Mouse (Mus musculus) CH12.LX (cell line): Measurements from ENCODE around the gene Grin1. TPM values are rescaled to one million over a fixed set of nuclear protein-coding genes. Genes with fewer than 3 reads are reported as not detected.
A peak's percentile ranks its signal among the peaks of the same experiment; 100 is the strongest.

Experiments
- DNase-seq: peaks from one replicate; pipeline ENCODE4 v3.0.0-alpha.2; 2013; ENCODE audit errors: extremely low read depth
- H3K27ac ChIP-seq: 2 replicates; pipeline ENCODE4 v1.5.1; 2012; ENCODE audit warnings: low read depth, mild to moderate bottlenecking, control low read depth, moderate library complexity; ENCODE audit not compliant: insufficient read depth
- H3K27me3 ChIP-seq: replicated peaks from 2 replicates; pipeline ENCODE3; 2012; ENCODE audit warnings: inconsistent platforms
- H3K36me3 ChIP-seq, 2 experiments: replicated peaks in 1 of 2; 2 replicates each; pipeline versions ENCODE3 to v1.6.1; 2012; ENCODE audit warnings: inconsistent platforms in 1 of 2, low read length in 1 of 2, mild to moderate bottlenecking in 1 of 2, mixed read lengths in 1 of 2, moderate library complexity in 1 of 2; ENCODE audit not compliant: control insufficient read depth in 1 of 2, insufficient read depth in 1 of 2
- H3K4me1 ChIP-seq, 2 experiments: 2 replicates each; pipeline ENCODE4 v1.6.1; 2012; ENCODE audit warnings: inconsistent platforms in 1 of 2, moderate library complexity in 1 of 2; ENCODE audit not compliant: insufficient read depth in 2 of 2, control insufficient read depth in 1 of 2
- H3K4me2 ChIP-seq: 2 replicates; pipeline ENCODE4 v1.6.1; 2012; ENCODE audit warnings: low read depth, mild to moderate bottlenecking, control low read depth; ENCODE audit not compliant: poor library complexity, insufficient read depth, severe bottlenecking
- H3K4me3 ChIP-seq, 3 experiments: fragments of 150-350 bp in 1 of 3; sonication (generic) in 1 of 3; replicated peaks in 1 of 3; 2 replicates each; pipeline versions ENCODE3 to v1.5.1; 2011 to 2012; ENCODE audit warnings: low read depth in 2 of 3, low read length in 2 of 3, mild to moderate bottlenecking in 2 of 3, moderate library complexity in 2 of 3, control low read depth in 1 of 3, improper control_type of control experiment in 1 of 3, inconsistent platforms in 1 of 3, mixed read lengths in 1 of 3; ENCODE audit not compliant: poor library complexity in 1 of 3
- H3K79me2 ChIP-seq: replicated peaks from 2 replicates; pipeline ENCODE4 v1.6.1; 2012; ENCODE audit warnings: mild to moderate bottlenecking, moderate library complexity; ENCODE audit not compliant: control insufficient read depth, poor library complexity, insufficient read depth, severe bottlenecking; ENCODE audit errors: extremely low read depth
- H3K9ac ChIP-seq: 2 replicates; pipeline ENCODE4 v1.6.1; 2012; ENCODE audit warnings: low read depth, mild to moderate bottlenecking, control low read depth, moderate library complexity; ENCODE audit not compliant: insufficient read depth
- H3K9me3 ChIP-seq: replicated peaks from 2 replicates; pipeline ENCODE3; 2012; ENCODE audit warnings: low read length, inconsistent platforms, mixed read lengths
- BHLHE40 ChIP-seq: IDR thresholded peaks from 2 replicates; pipeline ENCODE4 v1.6.1; 2011; ENCODE audit warnings: mild to moderate bottlenecking, low read depth, low read length, improper control_type of control experiment
- CTCF ChIP-seq, 2 experiments: IDR thresholded peaks in 1 of 2; conservative IDR thresholded peaks in 1 of 2; 2 replicates each; pipeline ENCODE4 v1.5.1; 2011 to 2012; ENCODE audit warnings: low read depth in 2 of 2, low read length in 2 of 2, improper control_type of control experiment in 1 of 2, inconsistent platforms in 1 of 2, mild to moderate bottlenecking in 1 of 2, moderate library complexity in 1 of 2
- E2F4 ChIP-seq: IDR thresholded peaks from 2 replicates; pipeline ENCODE4 v1.6.1; 2011; ENCODE audit warnings: low read depth, low read length, improper control_type of control experiment; ENCODE audit not compliant: insufficient replicate concordance
- GABPA ChIP-seq: IDR thresholded peaks from 2 replicates; pipeline ENCODE4 v1.6.1; 2012; ENCODE audit warnings: low read depth, low read length, improper control_type of control experiment, inconsistent platforms; ENCODE audit not compliant: insufficient replicate concordance
- IRF4 ChIP-seq: IDR thresholded peaks from 2 replicates; pipeline ENCODE4 v1.6.1; 2014; ENCODE audit warnings: low read depth, mild to moderate bottlenecking, inconsistent platforms, low read length, improper control_type of control experiment
- JUND ChIP-seq: conservative IDR thresholded peaks from 2 replicates; pipeline ENCODE4 v1.6.1; 2011; ENCODE audit warnings: low read depth, low read length, improper control_type of control experiment
- KAT2A ChIP-seq: IDR thresholded peaks from 2 replicates; pipeline ENCODE4 v1.6.1; 2012; ENCODE audit warnings: low read length, improper control_type of control experiment, inconsistent platforms; ENCODE audit not compliant: insufficient replicate concordance
- MXI1 ChIP-seq: IDR thresholded peaks from 2 replicates; pipeline ENCODE4 v1.6.1; 2011; ENCODE audit warnings: mild to moderate bottlenecking, low read depth, low read length, improper control_type of control experiment
- POLR2AphosphoS2 ChIP-seq: IDR thresholded peaks from 2 replicates; pipeline ENCODE4 v1.6.1; 2011; ENCODE audit warnings: low read depth, low read length, improper control_type of control experiment
- RAD21 ChIP-seq: IDR thresholded peaks from 2 replicates; pipeline ENCODE4 v1.6.1; 2011; ENCODE audit warnings: low read depth, mild to moderate bottlenecking, low read length, improper control_type of control experiment, moderate library complexity
- RCOR1 ChIP-seq: conservative IDR thresholded peaks from 2 replicates; pipeline ENCODE4 v1.6.1; 2012; ENCODE audit warnings: low read depth, mild to moderate bottlenecking, inconsistent platforms, low read length, improper control_type of control experiment
- SMC3 ChIP-seq: IDR thresholded peaks from 2 replicates; pipeline ENCODE4 v1.6.1; 2011; ENCODE audit warnings: low read depth, low read length, improper control_type of control experiment
- TBP ChIP-seq: conservative IDR thresholded peaks from 2 replicates; pipeline ENCODE4 v1.6.1; 2011; ENCODE audit warnings: low read depth, low read length, improper control_type of control experiment
- ZKSCAN1 ChIP-seq: IDR thresholded peaks from 2 replicates; pipeline ENCODE4 v1.6.1; 2012; ENCODE audit warnings: low read depth, inconsistent platforms, low read length, improper control_type of control experiment, borderline replicate concordance
- ZMIZ1 ChIP-seq: IDR thresholded peaks from 2 replicates; pipeline ENCODE4 v1.6.1; 2012; ENCODE audit warnings: low read depth, mild to moderate bottlenecking, inconsistent platforms, low read length, improper control_type of control experiment
- ZNF384 ChIP-seq: IDR thresholded peaks from 2 replicates; pipeline ENCODE4 v1.6.1; 2012; ENCODE audit warnings: low read depth, low read length, improper control_type of control experiment, inconsistent platforms
- dilution Hi-C: fragments of 300-500 bp; cut with MboI; formaldehyde crosslinking; loops from 2 replicates; pipeline ENCODE4 v1.14.3; 2020; ENCODE audit warnings: low sequenced_read_pairs; ENCODE audit not compliant: extremely low pct_unique_long_range_greater_than_20kb, extremely low pct_ligation_motif_present
- in situ Hi-C: fragments of 300-500 bp; cut with MboI; formaldehyde crosslinking; loops from 3 replicates; pipeline ENCODE4 v1.14.3; 2019; ENCODE audit warnings: low sequenced_read_pairs, low pct_ligation_motif_present, low pct_unique_long_range_greater_than_20kb, mixed read lengths
- polyA plus RNA-seq: library from polyadenylated mRNA; unstranded; fragments of >175 nt; gene quantifications from 2 replicates; pipeline ENCODE4 v1.2.1, GENCODE M21; 2012; ENCODE audit warnings: low read depth; ENCODE audit not compliant: insufficient read length
- total RNA-seq, 2 experiments: library from RNA; depleted of rRNA; stranded (reverse); fragments of 300-350 nt in 1 of 2; fragments of >200 nt in 1 of 2; gene quantifications; 2 replicates each; pipeline ENCODE4 v1.2.3; 2012 to 2014

Grin1 gene
- total and polyA plus RNA-seq, 3 experiments, result 0.06 to 0.36 (median 0.17) TPM

- Histone ChIP-seq H3K36me3 (peaks cover 0 to under 1% of the 10 kb centered on the region in 2 experiments), H3K9me3 (no peaks in the 10 kb centered on the region)
- TF ChIP-seq SMC3 (peak; percentile 58), ZKSCAN1 (no peak), RAD21 (peak; percentile 68), CTCF (conservative IDR thresholded peaks at IDR 0.05 in 1 of 2, IDR thresholded peaks at IDR 0.05 in 1 of 2; ENCODE audit: low read depth in 2 of 2, low read length in 2 of 2) (peak; percentile 39 to 81; a peak in 2 of 4 replicates)
- TF ChIP-seq, all 38 proteins: peak for 3
- in situ Hi-C loops, result no loop called here
- H3K4me2 ChIP-seq, result no peak overlapping the region
- H3K4me1 ChIP-seq, result peaks cover under 1 to 8% of the 10 kb centered on the region in 2 experiments
- DNase-seq, result peak; percentile 55
- H3K27me3 ChIP-seq, result peaks cover 16% of the 10 kb centered on the region
- H3K27ac ChIP-seq, result no peak overlapping the region
- H3K9ac ChIP-seq, result no peak overlapping the region
- dilution Hi-C loops, result no loop called here
- H3K4me3 ChIP-seq, result no peak overlapping the region
- H3K79me2 ChIP-seq, result peaks cover 11% of the 10 kb centered on the region
Measured at GRCm38 (mm10) chr2:25328440-25328839, 9.5 kb upstream of the Grin1 start.

DNA sequence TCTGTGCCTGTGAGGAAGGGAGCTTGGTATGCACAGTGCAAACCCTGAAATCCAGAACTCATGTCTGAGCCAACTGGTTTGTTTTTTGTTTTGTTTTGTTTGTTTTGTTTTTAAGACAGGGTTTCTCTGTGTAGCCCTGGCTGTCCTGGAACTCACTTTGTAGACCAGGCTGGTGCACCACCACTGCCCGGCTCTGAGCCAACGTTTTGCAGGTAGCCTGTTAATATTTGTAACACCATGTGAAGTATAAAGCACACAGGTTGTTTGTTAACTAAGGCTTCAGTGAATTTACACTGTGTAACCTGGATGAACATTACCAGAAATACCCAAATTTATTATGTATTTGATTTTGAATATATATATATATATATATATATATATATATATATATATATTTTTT lies 7.0 kb upstream of the Grin1 start:
- peaks cover 0 to 1% of the 10 kb centered on the region in 2 experiments; a peak in 2 of 4 replicates for H3K4me1 ChIP-seq
- peaks cover 3% of the 10 kb centered on the region for H3K9me3 ChIP-seq
- in situ Hi-C loops (no loop called here), dilution Hi-C loops (no loop called here)
- H3K27me3 ChIP-seq, result peaks cover 31% of the 10 kb centered on the region
- H3K36me3 ChIP-seq, result no peaks in the 10 kb centered on the region
- TF ChIP-seq POLR2AphosphoS2 (no peak), JUND (no peak), GABPA (no peak), ZKSCAN1 (no peak), ZNF384 (no peak), TBP (no peak), E2F4 (no peak), ZMIZ1 (no peak), RCOR1 (no peak), IRF4 (no peak), MXI1 (no peak), KAT2A (no peak), BHLHE40 (no peak)
- no peak overlapping the region for H3K27ac ChIP-seq
- H3K79me2 ChIP-seq, result no peaks in the 10 kb centered on the region
- H3K9ac ChIP-seq, result no peak overlapping the region
- DNase-seq, result no peak
- H3K4me2 ChIP-seq, result no peak overlapping the region
- H3K4me3 ChIP-seq, result no peak overlapping the region
